Mouse (Mus musculus) midbrain, embryonic 13.5 days (tissue): Measurements from ENCODE around the gene Mbnl1. TPM values are rescaled to one million over a fixed set of nuclear protein-coding genes. Genes with fewer than 3 reads are reported as not detected.

Source experiments
- ATAC-seq: fragments of 200-750 bp; cut with Nextera tagmentation; 2 replicates; pipeline ENCODE4 v1.8.0; 2017; ENCODE audit warnings: mild to moderate bottlenecking, moderate TSS enrichment, moderate library complexity
- H3K27ac ChIP-seq: fragments of 300-500 bp; sonication (generic); 2 replicates; pipeline ENCODE4 v1.5.1; 2015; ENCODE audit warnings: inconsistent platforms, mild to moderate bottlenecking, moderate library complexity
- H3K27me3 ChIP-seq: fragments of 300-500 bp; sonication (generic); 2 replicates; pipeline ENCODE4 v1.6.1; 2015; ENCODE audit warnings: mild to moderate bottlenecking, inconsistent platforms
- H3K36me3 ChIP-seq: fragments of 300-500 bp; sonication (generic); 2 replicates; pipeline ENCODE4 v1.6.1; 2015; ENCODE audit warnings: mild to moderate bottlenecking, inconsistent platforms
- H3K4me1 ChIP-seq: fragments of 300-500 bp; sonication (generic); replicated peaks from 2 replicates; pipeline ENCODE4 v1.6.1; 2015; ENCODE audit warnings: inconsistent platforms
- H3K4me2 ChIP-seq: fragments of 300-500 bp; sonication (generic); replicated peaks from 2 replicates; pipeline ENCODE4 v1.6.1; 2015; ENCODE audit warnings: moderate library complexity, mild to moderate bottlenecking, inconsistent platforms
- H3K4me3 ChIP-seq: fragments of 300-500 bp; sonication (generic); replicated peaks from 2 replicates; pipeline ENCODE4 v1.5.1; 2015; ENCODE audit warnings: mild to moderate bottlenecking, inconsistent platforms
- H3K9ac ChIP-seq: fragments of 300-500 bp; sonication (generic); replicated peaks from 2 replicates; pipeline ENCODE4 v1.6.1; 2015; ENCODE audit warnings: mild to moderate bottlenecking, inconsistent platforms
- H3K9me3 ChIP-seq: fragments of 300-500 bp; sonication (generic); 2 replicates; pipeline ENCODE4 v1.6.1; 2016; ENCODE audit warnings: mild to moderate bottlenecking, inconsistent platforms
- WGBS: fragments of 180-500 bp; shearing (Covaris S2); methylation state at CpG from one replicate; pipeline ENCODE4 v1.1.7; 2015; 5-methylcytosine and 5-hydroxymethylcytosine counted together
- polyA plus RNA-seq: library from polyadenylated mRNA; unstranded; fragments of >200 nt; fragmentation: Nextera tagmentation; extraction: Ambion mirVana; gene quantifications from 2 replicates; pipeline ENCODE4 v1.2.1, GENCODE M21; 2015

Mbnl1 gene
- polyA plus RNA-seq, 1 experiment from 2014 or later, result 35.5 TPM

DNA sequence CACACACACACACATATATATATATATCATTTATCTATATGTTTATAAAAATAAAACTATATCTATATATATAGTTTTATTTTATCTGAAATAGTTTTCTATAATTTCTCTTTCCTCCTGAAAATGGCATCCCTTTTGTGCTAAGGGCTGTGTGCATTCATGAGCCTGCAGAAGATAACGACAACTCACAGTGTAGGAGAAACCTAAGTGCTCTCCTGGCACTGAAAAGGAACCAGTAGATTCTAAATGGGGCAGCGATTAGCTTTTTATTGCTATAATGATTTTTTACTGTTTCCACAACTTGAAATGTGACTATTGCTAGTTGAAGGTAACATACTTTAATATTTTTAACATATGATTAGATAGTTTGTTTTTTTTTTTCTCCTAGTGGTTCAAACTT is 25.5 kb downstream of the Mbnl1 start:
- Histone ChIP-seq H3K36me3 (no peaks in the 10 kb centered on the region), H3K4me1 (peaks cover 25% of the 10 kb centered on the region), H3K27ac (no peak overlapping the region), H3K27me3 (no peaks in the 10 kb centered on the region), H3K9me3 (no peaks in the 10 kb centered on the region), H3K4me3 (no peak overlapping the region), H3K9ac (no peak overlapping the region), H3K4me2 (no peak overlapping the region)
- no peak for ATAC-seq
- WGBS, result 84% methylated on average over 2 of the region's 2 CpGs

DNA sequence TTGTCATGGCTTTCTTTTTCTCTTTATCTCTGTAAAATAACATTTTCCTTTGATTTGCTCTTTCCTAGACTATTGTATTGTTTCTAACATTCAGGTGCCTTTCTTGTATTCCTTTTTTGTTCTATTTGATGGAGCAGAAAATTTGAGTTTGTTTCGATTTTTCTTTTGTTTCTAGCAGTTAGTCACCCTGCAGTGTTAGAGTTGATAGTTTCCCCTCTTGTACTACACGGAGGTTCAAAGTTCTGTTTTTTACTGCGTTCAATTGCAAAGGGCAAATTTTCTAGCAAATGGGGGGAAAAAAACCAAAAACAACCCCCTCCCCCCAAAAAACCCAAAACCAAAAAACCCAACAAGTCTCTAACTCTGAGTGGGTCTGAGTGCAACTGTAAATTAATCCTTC is 26.0 kb downstream of the Mbnl1 start:
- Histone ChIP-seq H3K27ac (no peak overlapping the region), H3K9me3 (no peaks in the 10 kb centered on the region), H3K4me1 (peaks cover 29% of the 10 kb centered on the region), H3K4me2 (no peak overlapping the region), H3K9ac (no peak overlapping the region), H3K4me3 (no peak overlapping the region), H3K27me3 (no peaks in the 10 kb centered on the region), H3K36me3 (no peaks in the 10 kb centered on the region)
- 84% methylated on average over 3 of the region's 3 CpGs for WGBS
- no peak for ATAC-seq

DNA sequence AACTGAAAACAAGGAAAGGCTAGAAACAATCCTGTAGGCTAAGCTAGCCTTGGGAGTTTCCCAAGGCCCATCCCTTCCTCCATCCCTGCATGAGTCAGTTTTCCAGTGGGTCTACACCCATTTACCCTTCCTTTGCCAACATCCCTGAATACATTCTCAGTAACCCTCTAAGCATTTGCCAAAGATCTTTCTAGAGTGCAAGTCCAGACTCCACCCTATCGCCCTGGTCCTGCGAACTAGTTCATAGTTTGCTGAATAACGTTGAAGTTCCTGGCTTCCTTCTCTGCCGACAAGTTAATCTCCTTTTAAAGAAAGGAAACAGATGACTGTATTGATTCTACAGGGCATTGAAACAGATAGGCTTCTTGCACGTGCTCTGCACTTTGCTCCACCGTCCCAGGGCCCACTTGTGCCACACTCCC is 26.5 kb downstream of the Mbnl1 start:
- Histone ChIP-seq H3K36me3 (no peaks in the 10 kb centered on the region), H3K27me3 (no peaks in the 10 kb centered on the region), H3K4me3 (no peak overlapping the region), H3K4me2 (no peak overlapping the region), H3K9ac (no peak overlapping the region), H3K9me3 (no peaks in the 10 kb centered on the region), H3K27ac (no peak overlapping the region), H3K4me1 (peaks cover 29% of the 10 kb centered on the region)
- ATAC-seq, result no peak
- WGBS, result 55% methylated on average over 6 of the region's 6 CpGs

DNA sequence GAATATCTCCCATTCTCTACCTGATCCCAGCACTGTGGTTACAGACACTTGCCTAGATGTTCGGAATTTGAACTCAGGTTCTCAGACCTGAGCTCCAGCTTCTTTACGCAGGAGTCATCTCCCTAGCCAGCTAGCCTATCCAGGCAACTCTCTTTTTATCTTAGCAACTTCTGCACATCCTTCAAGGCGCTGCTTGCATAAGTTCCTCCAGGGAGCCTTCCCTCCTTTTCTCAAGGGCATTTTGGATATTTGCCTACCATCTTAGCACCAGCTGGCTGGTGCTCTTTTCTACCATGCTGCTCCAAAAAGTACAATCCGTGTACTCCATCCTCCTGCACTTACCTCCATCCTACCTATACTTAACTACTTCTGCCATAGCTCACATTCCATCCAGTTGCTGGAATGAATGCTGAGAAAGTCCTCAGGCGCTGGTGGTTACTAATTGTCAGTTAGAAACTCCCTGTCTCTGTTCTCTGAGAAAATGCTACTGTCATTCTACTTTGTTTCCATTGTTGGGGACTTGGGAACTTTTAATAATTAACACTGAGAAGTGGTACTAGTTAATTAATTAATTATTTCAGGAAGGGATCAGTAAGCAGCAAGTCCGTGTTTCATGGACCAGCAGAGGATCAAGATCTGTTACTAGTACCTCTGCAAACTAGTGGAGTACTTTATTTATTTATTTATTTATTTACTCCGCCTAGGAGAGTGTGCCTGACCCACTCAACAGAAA is 27.3 kb downstream of the Mbnl1 start:
- Histone ChIP-seq H3K9ac (no peak overlapping the region), H3K4me1 (peaks cover 29% of the 10 kb centered on the region), H3K4me3 (peak overlapping the region; percentile 83), H3K27ac (no peak overlapping the region), H3K27me3 (no peaks in the 10 kb centered on the region), H3K9me3 (no peaks in the 10 kb centered on the region), H3K4me2 (peak overlapping the region; percentile 74), H3K36me3 (no peaks in the 10 kb centered on the region)
- 51% methylated on average over 7 of the region's 7 CpGs for WGBS
- ATAC-seq, result no peak

DNA sequence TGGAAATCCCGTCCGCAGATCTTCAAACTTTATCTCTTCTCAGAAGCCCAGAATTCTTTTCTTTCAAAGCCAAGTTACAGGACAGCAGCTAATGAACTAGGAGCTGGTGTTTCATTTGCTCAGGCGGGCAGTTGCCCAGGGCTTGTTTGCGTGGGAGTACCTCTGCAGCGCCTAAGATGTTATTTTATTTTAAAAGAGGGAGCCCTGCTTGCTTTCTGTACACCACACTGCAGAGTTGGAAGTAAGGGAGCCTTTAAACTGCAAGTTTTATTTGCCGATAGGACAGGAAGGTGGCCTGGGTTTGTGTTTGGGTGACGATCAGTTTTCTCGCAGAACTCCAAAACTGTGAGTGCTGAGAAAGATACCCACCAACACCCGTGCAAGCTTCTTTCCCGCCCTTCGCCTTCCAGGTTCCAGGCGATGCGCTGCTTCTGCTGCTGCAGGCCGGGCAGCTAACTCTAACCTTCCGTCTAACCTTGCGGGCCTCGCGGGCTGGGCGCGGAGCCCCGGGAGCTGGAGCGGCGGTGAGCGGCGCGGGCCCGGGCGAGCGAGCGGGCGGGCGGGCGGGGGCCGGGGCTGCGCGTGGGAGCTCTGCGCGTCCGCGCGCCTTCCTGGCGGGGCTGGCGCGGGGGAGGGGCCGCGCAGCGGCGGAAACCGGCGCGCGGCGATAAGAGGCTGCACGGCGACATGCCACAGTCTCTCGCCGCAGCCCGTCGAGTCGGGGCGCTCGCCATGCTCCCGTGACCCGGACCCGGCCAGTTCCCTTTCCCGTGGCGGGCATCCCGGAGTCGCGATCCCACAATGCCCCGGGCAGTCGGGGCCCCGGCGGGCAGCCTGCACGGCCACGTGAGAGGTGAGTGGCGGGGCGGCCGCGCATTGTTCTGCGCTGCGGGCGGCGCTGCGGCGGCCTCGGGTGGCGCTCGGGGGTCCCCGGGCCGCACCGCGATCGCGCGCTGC is 28.2 kb downstream of the Mbnl1 start:
- H3K4me1 ChIP-seq, result peaks cover 32% of the 10 kb centered on the region
- peak overlapping the region; percentile 83 for H3K4me3 ChIP-seq
- peak overlapping the region; percentile 74 for H3K4me2 ChIP-seq
- WGBS, result 2% methylated on average over 44 of the region's 96 CpGs
- no peaks in the 10 kb centered on the region for H3K27me3 ChIP-seq
- no peaks in the 10 kb centered on the region for H3K36me3 ChIP-seq
- H3K9me3 ChIP-seq, result no peaks in the 10 kb centered on the region
- H3K27ac ChIP-seq, result peak overlapping the region; percentile 90
- ATAC-seq, result peak; percentile 94
- H3K9ac ChIP-seq, result peak overlapping the region; percentile 92

DNA sequence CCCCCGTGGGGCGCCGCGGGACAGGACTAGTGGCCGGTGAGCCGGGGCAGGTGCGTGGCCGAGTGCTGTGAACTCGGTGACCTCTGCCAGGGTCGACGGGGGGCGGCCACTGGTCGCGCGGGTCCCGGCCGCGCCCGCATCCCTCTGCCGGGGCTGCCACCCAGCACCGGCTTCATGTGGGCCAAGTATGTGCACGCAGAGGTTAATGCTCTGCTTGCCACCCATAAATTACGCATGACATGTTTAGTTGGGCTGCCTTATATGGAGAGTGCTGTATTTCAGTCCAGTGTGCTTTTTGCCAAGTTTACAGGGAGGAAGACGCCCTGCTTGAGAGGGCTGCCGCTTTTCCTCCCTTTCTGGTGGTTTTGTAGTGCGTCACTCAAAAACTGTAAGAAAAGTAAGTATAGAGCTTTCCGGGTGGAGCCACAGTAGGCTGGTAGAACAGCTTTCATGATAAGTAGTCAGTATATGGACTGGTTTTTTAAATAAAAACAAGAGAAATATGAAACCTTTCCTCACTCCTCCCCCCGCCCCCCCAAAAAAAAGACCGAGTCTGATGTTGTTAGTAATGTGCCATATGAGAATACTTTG is 29.0 kb downstream of the Mbnl1 start:
- WGBS, result 1% methylated on average over 26 of the region's 29 CpGs
- Histone ChIP-seq H3K27me3 (no peaks in the 10 kb centered on the region), H3K27ac (peak overlapping the region; percentile 90), H3K4me2 (peak overlapping the region; percentile 74), H3K4me1 (peaks cover 32% of the 10 kb centered on the region), H3K9ac (peak overlapping the region; percentile 92), H3K36me3 (no peaks in the 10 kb centered on the region), H3K9me3 (no peaks in the 10 kb centered on the region), H3K4me3 (peak overlapping the region; percentile 83)
- ATAC-seq, result peak; percentile 86

DNA sequence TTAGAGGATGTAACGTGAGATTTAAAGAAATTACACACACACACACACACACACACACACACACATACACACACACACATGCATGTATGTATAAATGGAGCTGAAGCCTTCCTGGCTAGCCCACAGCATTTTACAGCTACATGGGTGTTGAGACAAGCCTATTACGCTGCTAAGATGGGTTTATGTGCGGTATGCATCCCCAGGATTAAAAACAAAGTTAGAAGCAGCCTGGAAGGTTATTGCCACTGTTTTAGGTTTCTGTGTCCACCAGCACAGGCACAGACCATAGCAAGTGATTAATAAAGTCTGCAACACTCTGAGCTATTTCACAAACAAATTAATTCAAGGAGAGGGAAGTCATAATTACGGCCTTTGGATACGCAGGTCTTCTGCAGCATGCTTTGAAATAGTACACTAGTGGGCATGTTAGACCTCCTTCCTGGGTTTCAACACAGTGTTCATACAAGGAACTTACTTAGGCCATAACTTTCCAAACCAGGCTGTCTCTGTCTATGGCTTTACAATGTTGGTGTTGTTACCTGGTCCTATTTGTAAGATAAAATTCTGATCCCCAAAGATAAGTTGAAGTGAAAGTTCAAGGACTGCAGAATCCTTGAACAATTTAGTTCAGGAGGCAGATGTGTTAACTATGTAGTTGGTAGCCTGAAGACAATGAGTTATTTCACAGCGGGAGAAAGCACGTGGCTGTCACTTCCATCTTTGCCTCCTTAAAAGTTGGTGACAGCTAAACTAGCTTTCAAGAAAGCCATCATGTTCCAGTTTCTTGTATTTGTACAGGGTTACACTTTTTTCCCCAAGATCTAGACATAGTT is 29.7 kb downstream of the Mbnl1 start:
- no peaks in the 10 kb centered on the region for H3K9me3 ChIP-seq
- no peaks in the 10 kb centered on the region for H3K36me3 ChIP-seq
- ATAC-seq, result no peak
- H3K4me2 ChIP-seq, result peak overlapping the region; percentile 74
- H3K4me3 ChIP-seq, result peak overlapping the region; percentile 83
- no peaks in the 10 kb centered on the region for H3K27me3 ChIP-seq
- peaks cover 32% of the 10 kb centered on the region for H3K4me1 ChIP-seq
- WGBS, result 43% methylated on average over 7 of the region's 7 CpGs
- H3K27ac ChIP-seq, result no peak overlapping the region
- H3K9ac ChIP-seq, result peak overlapping the region; percentile 92; the same call in 1 of the 2 replicates

DNA sequence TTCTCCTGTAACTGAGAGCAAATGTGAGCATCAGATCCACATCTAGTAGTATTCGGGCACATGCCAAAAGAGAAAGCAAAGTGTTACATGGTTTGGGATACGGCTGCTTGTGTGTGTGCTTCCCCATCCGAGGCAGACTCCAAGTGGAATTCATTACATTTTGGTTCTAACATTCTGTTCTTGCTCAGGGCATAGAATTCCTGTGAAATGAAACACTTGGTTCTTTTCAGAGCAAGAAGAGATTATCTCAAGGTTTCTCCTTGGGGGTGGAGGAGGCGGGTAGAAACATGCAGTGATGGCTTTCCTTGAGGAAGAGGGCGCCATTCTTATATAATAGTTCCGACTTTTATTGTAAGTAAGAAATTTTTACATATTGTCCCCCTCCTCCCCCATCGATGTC is 30.6 kb downstream of the Mbnl1 start:
- ATAC-seq, result no peak
- Histone ChIP-seq H3K27ac (no peak overlapping the region), H3K9ac (no peak overlapping the region), H3K36me3 (no peaks in the 10 kb centered on the region), H3K4me1 (peaks cover 32% of the 10 kb centered on the region), H3K9me3 (no peaks in the 10 kb centered on the region), H3K4me3 (no peak overlapping the region), H3K27me3 (no peaks in the 10 kb centered on the region), H3K4me2 (peak overlapping the region; percentile 74; the same call in 1 of the 2 replicates)
- WGBS, result 61% methylated on average over 7 of the region's 7 CpGs

DNA sequence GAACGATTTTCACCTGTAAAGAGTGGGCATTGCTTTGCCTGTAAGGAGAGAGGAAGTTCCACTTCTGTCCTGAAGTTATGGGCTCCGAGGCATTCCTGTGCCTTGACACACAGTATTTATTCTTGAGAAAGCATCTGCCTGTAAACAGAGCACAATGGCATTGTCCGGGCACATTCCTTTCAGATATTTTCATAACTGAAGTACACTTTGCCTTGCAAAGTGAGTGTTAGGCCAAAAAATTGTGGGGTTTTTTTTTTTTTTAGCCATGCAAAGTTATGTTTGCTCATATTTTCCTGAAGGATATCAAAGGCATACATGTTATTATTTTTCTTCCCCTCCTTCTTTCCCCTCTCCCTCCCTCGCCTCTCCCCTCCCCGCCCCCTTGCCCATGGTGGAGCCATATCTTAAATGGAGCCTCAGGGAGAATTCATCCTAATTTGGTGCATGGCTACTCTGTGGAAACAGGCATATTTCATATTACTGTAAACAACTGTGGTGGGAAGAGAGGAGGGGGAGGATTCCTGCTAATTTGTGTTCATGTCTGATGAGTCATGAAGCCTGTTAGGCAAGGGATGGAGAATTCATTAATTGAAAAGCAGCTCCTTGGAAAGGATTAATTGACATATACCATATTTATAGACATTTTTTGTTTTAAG is 32.3 kb downstream of the Mbnl1 start:
- H3K27ac ChIP-seq, result no peak overlapping the region
- WGBS, result 72% methylated on average over 5 of the region's 5 CpGs
- no peak overlapping the region for H3K4me2 ChIP-seq
- no peak for ATAC-seq
- H3K9ac ChIP-seq, result no peak overlapping the region
- H3K9me3 ChIP-seq, result no peaks in the 10 kb centered on the region
- no peaks in the 10 kb centered on the region for H3K27me3 ChIP-seq
- no peak overlapping the region for H3K4me3 ChIP-seq
- H3K4me1 ChIP-seq, result peaks cover 28% of the 10 kb centered on the region
- no peaks in the 10 kb centered on the region for H3K36me3 ChIP-seq

DNA sequence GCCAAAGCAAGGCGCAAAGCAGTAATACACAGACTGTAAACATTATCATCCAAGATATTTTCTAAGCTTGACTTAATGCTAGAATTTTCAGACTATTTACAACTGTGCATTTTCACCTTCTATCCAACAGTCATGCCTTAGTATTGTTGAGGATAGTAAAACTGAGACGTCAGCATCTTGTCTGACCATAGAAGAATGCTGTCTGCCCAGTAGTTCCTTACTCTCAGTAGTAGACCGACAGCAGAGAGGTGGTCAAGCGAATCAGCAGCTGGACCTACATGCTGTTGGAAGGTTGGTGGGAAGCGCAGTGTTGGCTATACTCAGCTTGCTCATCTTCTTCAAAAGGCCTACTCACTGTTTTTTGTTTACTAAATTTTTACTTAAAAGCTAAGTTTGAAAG is 34.2 kb downstream of the Mbnl1 start:
- Histone ChIP-seq H3K4me3 (no peak overlapping the region), H3K27ac (no peak overlapping the region), H3K27me3 (no peaks in the 10 kb centered on the region), H3K9me3 (no peaks in the 10 kb centered on the region), H3K9ac (no peak overlapping the region), H3K4me2 (no peak overlapping the region), H3K4me1 (peaks cover 20% of the 10 kb centered on the region), H3K36me3 (no peaks in the 10 kb centered on the region)
- 83% methylated on average over 5 of the region's 5 CpGs for WGBS
- no peak for ATAC-seq

DNA sequence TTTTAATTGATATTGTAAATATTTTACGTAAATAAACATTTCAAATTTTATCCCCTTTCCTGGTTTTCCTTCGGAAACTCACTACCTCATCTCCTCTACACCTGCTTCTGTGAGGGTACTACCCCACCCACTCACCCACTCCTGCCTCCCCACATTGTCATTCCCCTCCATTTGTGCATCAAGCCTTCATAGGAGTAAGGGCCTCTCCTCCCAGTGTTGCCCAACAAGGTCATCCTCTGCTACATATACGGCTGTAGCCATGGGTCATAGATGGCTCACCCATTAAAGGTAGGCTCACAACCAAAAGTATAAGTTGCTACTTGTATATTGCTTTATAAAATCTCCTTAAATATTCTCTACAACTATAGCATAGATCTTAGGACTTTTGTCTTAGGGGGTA is 34.9 kb downstream of the Mbnl1 start:
- no peak for ATAC-seq
- Histone ChIP-seq H3K9ac (no peak overlapping the region), H3K27me3 (no peaks in the 10 kb centered on the region), H3K36me3 (no peaks in the 10 kb centered on the region), H3K4me3 (no peak overlapping the region), H3K9me3 (no peaks in the 10 kb centered on the region), H3K27ac (no peak overlapping the region), H3K4me1 (peaks cover 13% of the 10 kb centered on the region), H3K4me2 (no peak overlapping the region)
- WGBS, result 87% methylated on average over 3 of the region's 3 CpGs
